Mouse (Mus musculus) urinary bladder, postnatal 25 days (tissue): ENCODE results near the gene Me3.

ENCODE experiments used
- DNase-seq: peaks from one replicate; pipeline ENCODE4 v3.0.0; 2022; ENCODE audit warnings: low spot score

Me3 gene

DNA sequence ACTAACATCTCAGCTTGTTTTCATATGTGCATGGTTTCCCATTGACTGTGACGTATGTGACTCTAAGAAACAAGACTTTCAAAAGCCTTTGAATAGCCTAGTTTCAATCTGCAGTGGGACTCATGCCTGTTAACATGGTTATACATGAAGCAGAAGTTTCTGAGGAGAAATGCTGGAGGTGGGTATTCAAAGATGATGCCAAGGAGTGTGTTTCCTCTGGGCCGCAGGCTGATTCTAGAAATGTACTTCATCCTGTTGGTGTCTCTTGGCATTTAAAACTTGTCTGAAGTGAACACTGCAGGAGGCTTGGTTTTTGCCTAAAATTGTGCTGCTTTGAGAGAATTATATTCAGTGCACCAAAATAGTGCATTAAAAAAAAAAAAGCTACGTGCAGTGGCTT lies 34.2 kb downstream of the Me3 start:
- DNase-seq = no peak

GRCm38 (mm10) chr7:89667570-89667969 lies 35.4 kb downstream of the Me3 start:
- DNase-seq = no peak

DNA sequence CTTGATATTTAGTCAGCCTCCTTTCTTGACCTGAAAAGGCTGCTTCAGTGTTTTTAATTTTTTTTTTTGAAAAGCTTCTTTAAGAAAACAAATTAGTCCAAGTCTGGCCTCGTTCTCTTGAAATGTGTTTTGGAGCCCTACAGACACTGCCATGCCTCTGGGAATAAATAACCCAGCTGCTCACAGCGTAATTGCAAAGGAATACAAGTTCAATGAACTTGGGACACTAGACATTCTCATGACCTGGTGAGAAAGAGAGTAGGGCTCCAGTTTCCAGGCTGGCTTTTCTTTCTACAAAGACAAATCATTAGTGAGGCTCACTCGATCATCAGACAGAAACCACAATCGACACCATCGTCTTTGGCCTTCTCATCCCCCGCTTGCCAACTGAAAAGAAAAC lies 37.3 kb downstream of the Me3 start:
- DNase-seq = no peak

DNA sequence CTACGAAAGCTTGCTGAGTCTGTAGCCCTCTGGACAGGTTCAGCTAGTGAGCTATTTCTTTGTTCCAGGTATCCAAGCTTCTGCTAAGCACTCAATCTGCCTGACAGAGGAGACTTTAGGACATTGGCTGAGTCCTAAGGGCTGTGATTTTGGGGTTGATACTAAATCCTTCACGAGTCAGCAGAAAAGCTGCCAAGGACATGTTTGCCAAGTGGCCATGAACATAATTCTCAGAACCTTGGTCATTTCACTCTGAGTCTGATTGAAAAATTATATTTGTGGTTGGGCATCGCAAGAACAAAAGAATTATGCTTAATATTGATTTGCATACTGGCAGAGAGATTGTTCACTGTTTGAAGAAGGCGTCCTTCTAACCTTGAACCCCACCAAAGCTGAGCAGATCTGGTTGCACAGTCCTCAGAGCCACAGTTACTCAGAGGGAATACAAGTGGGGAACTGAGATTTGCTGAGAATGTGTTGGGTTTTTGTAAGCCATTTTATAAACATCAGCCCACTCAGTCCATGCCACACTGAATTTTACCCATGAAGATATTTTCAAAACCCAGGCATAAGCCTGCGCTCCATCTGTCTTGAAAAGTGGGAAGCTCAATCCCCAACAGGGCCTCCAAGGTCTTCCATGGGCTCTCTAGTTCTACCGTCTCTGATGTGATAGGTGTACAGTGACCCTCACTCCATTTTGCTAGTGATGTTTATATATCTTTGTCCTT lies 39.1 kb downstream of the Me3 start:
- DNase-seq = no peak

DNA sequence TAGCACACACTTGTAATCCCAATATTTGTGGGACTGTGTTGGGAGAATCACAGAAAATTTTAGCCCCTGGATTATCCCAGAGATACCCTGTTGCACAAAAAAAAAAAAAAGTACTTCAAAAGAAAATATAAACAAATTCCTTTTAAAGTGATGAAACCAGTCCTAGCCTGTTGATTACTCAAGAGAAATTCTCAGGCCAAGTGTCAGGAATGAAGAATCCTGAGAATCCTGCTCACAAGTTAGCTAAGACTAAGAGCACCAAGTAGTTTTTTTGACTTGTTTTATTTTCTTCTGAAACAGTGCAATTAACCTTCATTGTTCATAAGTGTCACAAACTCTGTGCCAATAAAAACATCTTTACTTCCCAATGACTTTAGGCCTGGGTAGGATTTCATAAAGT lies 44.0 kb downstream of the Me3 start:
- no peak for DNase-seq

- DNase-seq = no peak
These were observed 45.7 kb downstream of the Me3 start for GRCm38 (mm10) chr7:89677850-89678249.

GRCm38 (mm10) chr7:89678719-89679118 lies 46.5 kb downstream of the Me3 start:
- DNase-seq = no peak

GRCm38 (mm10) chr7:89679139-89679538 lies 46.9 kb downstream of the Me3 start:
- no peak for DNase-seq

- no peak for DNase-seq
These were observed 47.5 kb downstream of the Me3 start for GRCm38 (mm10) chr7:89679621-89680140.

GRCm38 (mm10) chr7:89680891-89681290 lies 48.7 kb downstream of the Me3 start:
- no peak for DNase-seq

GRCm38 (mm10) chr7:89681666-89682470 lies 49.7 kb downstream of the Me3 start:
- DNase-seq = no peak

GRCm38 (mm10) chr7:89698186-89698585 lies 66.0 kb downstream of the Me3 start:
- DNase-seq = no peak

DNA sequence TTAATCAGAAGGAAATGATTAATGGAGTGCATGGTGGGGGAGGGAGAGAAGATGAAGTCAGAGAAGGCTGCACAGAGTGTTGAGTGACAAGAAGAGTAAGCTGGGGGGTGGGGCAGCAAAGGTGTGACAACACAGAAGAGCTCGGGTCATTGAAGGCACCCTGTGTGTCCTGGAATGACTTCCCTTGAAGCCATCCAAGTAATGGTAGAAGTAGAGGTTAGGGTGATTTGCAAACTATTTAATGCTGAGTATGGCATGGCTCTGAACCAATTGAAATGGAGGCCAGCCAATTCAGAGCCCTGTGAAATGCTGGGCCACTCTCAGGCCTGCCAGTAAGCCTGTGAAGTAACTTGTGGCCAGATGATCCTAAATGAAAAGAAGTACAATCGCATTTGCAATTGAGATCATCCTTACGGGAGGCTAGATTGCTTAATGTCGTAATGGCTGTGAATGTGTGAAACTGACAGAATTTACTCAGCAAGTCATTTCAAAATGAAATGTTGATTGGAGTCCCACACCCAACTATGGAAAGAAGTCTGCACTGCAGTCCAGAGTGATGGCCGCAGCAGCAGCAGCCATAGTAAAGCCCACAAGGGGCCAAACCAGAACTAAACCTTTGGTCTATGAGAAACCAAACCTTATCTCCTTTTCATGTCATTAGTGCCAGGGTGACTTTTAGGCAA lies 67.6 kb downstream of the Me3 start:
- no peak for DNase-seq

DNA sequence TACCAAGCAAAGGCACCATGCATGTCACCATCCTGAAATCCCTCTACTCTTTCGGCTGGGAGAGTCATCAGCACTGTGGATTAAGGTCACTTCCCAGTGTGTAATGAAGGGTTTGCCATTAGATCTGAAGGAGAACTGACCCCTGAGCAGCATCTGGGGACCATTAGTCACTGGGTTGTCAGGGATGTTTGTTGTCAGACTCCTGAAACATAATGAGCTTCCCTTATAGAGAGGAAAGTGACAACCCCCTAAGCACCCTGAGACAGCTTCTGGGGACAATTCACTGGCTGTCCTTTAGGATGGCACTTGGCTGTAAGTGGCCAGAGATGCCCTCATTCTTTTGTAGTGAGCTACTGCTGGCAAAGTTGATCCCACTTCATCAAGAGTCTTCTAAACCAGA lies 68.3 kb downstream of the Me3 start:
- no peak for DNase-seq

GRCm38 (mm10) chr7:89710776-89711175 lies 78.6 kb downstream of the Me3 start:
- no peak for DNase-seq

GRCm38 (mm10) chr7:89713059-89713458 lies 80.9 kb downstream of the Me3 start:
- no peak for DNase-seq

DNA sequence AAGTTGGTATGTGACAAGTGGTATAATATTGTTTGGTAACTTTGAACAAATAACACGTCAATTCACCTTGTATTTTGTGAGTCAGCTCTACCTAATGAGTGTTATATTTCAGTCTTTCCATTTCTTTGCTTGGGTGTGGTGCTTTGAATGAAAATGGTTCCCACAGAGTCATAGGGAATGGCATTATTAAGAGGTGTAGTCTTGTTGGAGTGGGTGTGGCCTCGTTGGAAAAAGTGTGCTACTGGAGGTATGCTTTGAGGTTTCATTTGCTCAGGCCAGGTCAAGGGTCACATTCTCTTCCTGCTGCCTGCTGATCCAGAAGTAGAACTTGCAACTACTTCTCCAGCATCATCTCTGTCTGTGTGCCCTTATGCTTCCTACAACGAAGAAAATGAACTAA lies 84.0 kb downstream of the Me3 start:
- DNase-seq = no peak

DNA sequence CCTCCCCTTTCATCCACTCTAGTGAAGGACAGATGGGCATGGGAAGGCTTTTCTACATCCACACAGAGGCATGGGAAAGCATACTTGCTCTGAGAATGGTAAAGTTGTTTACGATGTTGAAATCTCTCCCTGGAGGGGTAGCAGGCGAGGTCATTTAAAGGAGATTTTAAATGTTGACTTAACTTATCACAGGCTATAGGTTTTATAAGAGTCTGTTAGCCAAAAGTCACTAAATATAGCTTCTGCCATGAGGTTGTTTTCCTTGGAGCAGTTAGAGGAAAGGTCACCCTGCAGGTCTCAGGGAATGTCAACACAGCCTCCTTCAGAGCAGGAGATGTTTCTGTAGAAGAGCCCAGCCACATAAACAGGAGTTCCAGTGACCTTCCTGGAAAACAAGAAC lies 85.3 kb downstream of the Me3 start:
- DNase-seq = no peak

DNA sequence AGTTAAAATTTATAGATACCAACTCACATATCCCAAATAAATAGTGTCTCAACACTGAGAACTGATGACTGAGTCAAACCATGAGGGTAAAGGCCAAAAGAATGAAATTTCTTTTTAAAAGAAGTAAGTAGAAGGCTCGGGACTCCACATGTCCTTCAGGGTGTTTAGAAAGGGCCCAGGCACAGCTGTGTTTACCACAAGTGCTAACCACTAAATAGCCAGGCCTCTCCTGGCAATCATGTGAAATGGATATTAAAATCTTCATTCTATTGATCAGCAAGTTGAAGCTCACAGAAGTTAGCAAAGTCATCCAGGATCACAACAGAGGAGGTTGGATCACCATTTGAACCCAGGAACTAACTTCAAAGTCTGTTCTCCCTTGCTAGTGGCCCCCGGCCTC lies 86.1 kb downstream of the Me3 start:
- DNase-seq = no peak

- DNase-seq = no peak
These were observed 88.1 kb downstream of the Me3 start for GRCm38 (mm10) chr7:89720256-89720655.

DNA sequence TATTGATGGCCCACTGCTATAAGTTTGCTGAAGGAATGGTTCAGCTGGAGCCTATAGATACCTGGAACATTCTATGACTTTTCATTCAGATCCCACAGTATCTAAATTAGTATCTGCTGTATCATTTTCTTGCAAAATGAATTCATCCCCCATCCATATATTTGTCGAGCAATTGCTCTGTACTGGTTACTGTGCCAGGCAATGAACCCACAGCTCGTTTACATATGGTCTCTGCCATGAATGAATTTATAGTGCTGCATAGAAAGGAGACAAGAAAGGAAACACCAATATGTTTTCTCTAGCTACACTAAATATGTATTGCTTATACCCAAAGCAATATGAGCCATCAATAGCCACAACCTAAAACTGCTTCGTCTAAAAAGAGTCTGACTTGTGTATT lies 94.5 kb downstream of the Me3 start:
- no peak for DNase-seq

- DNase-seq = no peak
These were observed 95.4 kb downstream of the Me3 start for GRCm38 (mm10) chr7:89727615-89728014.

DNA sequence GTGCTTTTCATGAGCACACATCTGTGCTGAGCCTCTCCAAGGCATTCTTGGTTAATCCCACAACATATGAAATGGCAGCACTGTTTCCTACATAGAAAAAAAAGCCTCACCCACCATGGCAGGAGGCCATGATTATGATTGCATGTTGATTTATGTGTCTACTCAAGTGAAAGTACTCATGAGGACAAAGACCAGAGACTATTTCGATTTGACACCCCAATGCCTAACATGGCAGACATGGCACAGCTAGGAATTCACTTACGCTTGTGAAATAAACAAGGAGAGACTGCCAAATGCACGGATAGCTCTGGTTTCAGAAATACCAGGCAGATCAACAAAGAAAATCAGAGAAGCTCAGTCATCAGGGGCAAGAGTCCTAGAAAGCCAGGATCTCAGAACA lies 96.2 kb downstream of the Me3 start:
- DNase-seq = no peak
